Mouse (Mus musculus) ES-E14 (cell line): Measurements from ENCODE around the gene Gpr152. TPM values are rescaled to one million over a fixed set of nuclear protein-coding genes. Genes with fewer than 3 reads are reported as not detected.

ENCODE experiments used
- DNase-seq: peaks from one replicate; pipeline ENCODE4 v3.0.0-alpha.2; 2013; ENCODE audit warnings: low read depth, low spot score
- H3K27ac ChIP-seq: 2 replicates; pipeline ENCODE4 v1.5.1; 2012; ENCODE audit warnings: low read depth, mild to moderate bottlenecking, low read length, moderate library complexity, mixed read lengths; ENCODE audit not compliant: poor library complexity, insufficient read depth, severe bottlenecking
- H3K36me3 ChIP-seq: 2 replicates; pipeline ENCODE4 v1.6.1; 2012; ENCODE audit warnings: mild to moderate bottlenecking, low read length, moderate library complexity, mixed read lengths; ENCODE audit not compliant: control insufficient read depth, poor library complexity, insufficient read depth, severe bottlenecking
- H3K4me1 ChIP-seq, 2 experiments: fragments of 150-350 bp in 1 of 2; sonication (generic) in 1 of 2; 2 replicates each; pipeline ENCODE4 v1.6.1; 2012; ENCODE audit warnings: low read length in 2 of 2, mild to moderate bottlenecking in 1 of 2, mixed read lengths in 1 of 2; ENCODE audit not compliant: control insufficient read depth in 2 of 2, insufficient read depth in 2 of 2, poor library complexity in 1 of 2
- H3K4me3 ChIP-seq, 2 experiments: fragments of 150-350 bp in 1 of 2; sonication (generic) in 1 of 2; 2 replicates each; pipeline ENCODE4 v1.5.1; 2012; ENCODE audit warnings: low read length in 2 of 2, low read depth in 1 of 2, mild to moderate bottlenecking in 1 of 2, mixed read lengths in 1 of 2; ENCODE audit not compliant: insufficient read depth in 1 of 2, poor library complexity in 1 of 2, severe bottlenecking in 1 of 2
- H3K9ac ChIP-seq: 2 replicates; pipeline ENCODE4 v1.6.1; 2012; ENCODE audit warnings: low read depth, mild to moderate bottlenecking, low read length, mixed read lengths; ENCODE audit not compliant: poor library complexity, insufficient read depth, severe bottlenecking
- H3K9me3 ChIP-seq: fragments of 150-350 bp; sonication (generic); 2 replicates; pipeline ENCODE4 v1.6.1; 2012; ENCODE audit warnings: low read depth, mild to moderate bottlenecking, low read length; ENCODE audit not compliant: control insufficient read depth, insufficient read depth
- CHD2 ChIP-seq: IDR thresholded peaks from 2 replicates; pipeline ENCODE4 v1.6.1; 2014; ENCODE audit warnings: mild to moderate bottlenecking, low read depth, low read length, inconsistent platforms
- HCFC1 ChIP-seq: IDR thresholded peaks from 2 replicates; pipeline ENCODE4 v1.6.1; 2012; ENCODE audit warnings: low read length, inconsistent platforms, borderline replicate concordance; ENCODE audit not compliant: insufficient read depth
- MAFK ChIP-seq: IDR thresholded peaks from 2 replicates; pipeline ENCODE4 v1.6.1; 2014; ENCODE audit warnings: mild to moderate bottlenecking, low read depth, low read length, inconsistent platforms; ENCODE audit not compliant: insufficient read depth
- ZC3H11A ChIP-seq: IDR thresholded peaks from 2 replicates; pipeline ENCODE4 v1.6.1; 2012; ENCODE audit warnings: low read depth, mild to moderate bottlenecking, inconsistent platforms, low read length, borderline replicate concordance
- ZNF384 ChIP-seq: IDR thresholded peaks from 2 replicates; pipeline ENCODE4 v1.6.1; 2012; ENCODE audit warnings: low read depth, low read length, inconsistent platforms
- in situ Hi-C, 2 experiments: fragments of 600-800 bp; cut with MboI; formaldehyde crosslinking; loops; one replicate each; pipeline ENCODE4 v1.15.1; 2025; ENCODE audit warnings: low sequenced_read_pairs in 2 of 2, inconsistent platforms in 1 of 2; ENCODE audit not compliant: unreplicated experiment in 2 of 2
- total RNA-seq: library from RNA; depleted of rRNA; stranded (reverse); fragments of 300-350 nt; gene quantifications from 2 replicates; pipeline ENCODE4 v1.2.3, GENCODE M21; 2012

The Gpr152 gene
- total RNA-seq, 1 experiment: 0.13 TPM

GRCm38 (mm10) chr19:4150567-4151487, 11.2 kb downstream of the Gpr152 start:
- H3K4me1 ChIP-seq: peaks cover 3 to 57% of the 10 kb centered on the region in 2 experiments
- no peak for TF ChIP-seq ZNF384
- H3K4me3 ChIP-seq: no peak overlapping the region

GRCm38 (mm10) chr19:4151488-4151860, 11.9 kb downstream of the Gpr152 start:
- in situ Hi-C loops: no loop called here

More at GRCm38 (mm10) chr19:4150567-4151487, 11.2 kb downstream of the Gpr152 start:
- in situ Hi-C loops: no loop called here
- Histone ChIP-seq H3K9me3 (no peaks in the 10 kb centered on the region), H3K36me3 (peaks cover 25% of the 10 kb centered on the region), H3K27ac (no peak overlapping the region), H3K9ac (no peak overlapping the region)
- no peak for DNase-seq

GRCm38 (mm10) chr19:4151898-4152297, 12.3 kb downstream of the Gpr152 start:
- Histone ChIP-seq H3K4me1 (peaks cover 3 to 60% of the 10 kb centered on the region in 2 experiments), H3K9me3 (no peaks in the 10 kb centered on the region), H3K4me3 (no peak overlapping the region), H3K36me3 (peaks cover 25% of the 10 kb centered on the region), H3K27ac (no peak overlapping the region), H3K9ac (no peak overlapping the region)
- in situ Hi-C loops: no loop called here
- TF ChIP-seq MAFK (no peak), CHD2 (no peak), ZC3H11A (no peak), ZNF384 (no peak), HCFC1 (no peak)
- DNase-seq: no peak

More at GRCm38 (mm10) chr19:4151488-4151860, 11.9 kb downstream of the Gpr152 start:
- DNase-seq: no peak
- TF ChIP-seq CHD2 (no peak), MAFK (no peak), ZC3H11A (no peak), HCFC1 (no peak), ZNF384 (no peak)
- Histone ChIP-seq H3K27ac (no peak overlapping the region), H3K36me3 (peaks cover 25% of the 10 kb centered on the region), H3K9ac (no peak overlapping the region), H3K4me3 (no peak overlapping the region), H3K4me1 (peaks cover 3 to 60% of the 10 kb centered on the region in 2 experiments), H3K9me3 (no peaks in the 10 kb centered on the region)

- peaks cover 3 to 57% of the 10 kb centered on the region in 2 experiments for H3K4me1 ChIP-seq
- in situ Hi-C loops: no loop called here
- TF ChIP-seq MAFK (no peak), ZC3H11A (no peak), HCFC1 (no peak), CHD2 (no peak), ZNF384 (no peak)
- DNase-seq: no peak
- no peak overlapping the region for H3K9ac ChIP-seq
- H3K4me3 ChIP-seq: no peak overlapping the region
- H3K36me3 ChIP-seq: peaks cover 25% of the 10 kb centered on the region
- no peak overlapping the region for H3K27ac ChIP-seq
- no peaks in the 10 kb centered on the region for H3K9me3 ChIP-seq
These were observed 13.1 kb downstream of the Gpr152 start for GRCm38 (mm10) chr19:4152445-4153231.
